Mouse (Mus musculus) thymus, postnatal 14 days (tissue): ENCODE results near the gene Olfr324.

ENCODE experiments used
- DNase-seq: peaks from one replicate; pipeline ENCODE4 v3.0.0; 2021

Gene Olfr324

GRCm38 (mm10) chr11:58594814-58595213 is at the start of gene Olfr324:
Olfr324 (plus strand) TSS chr11:58595114.
- no peak for DNase-seq

GRCm38 (mm10) chr11:58546322-58546721 is 48.6 kb upstream of the Olfr324 start, which contains the start of gene Olfr329-ps:
Olfr329-ps (minus strand) TSS chr11:58546422.
- no peak for DNase-seq

GRCm38 (mm10) chr11:58555536-58555935 is 39.4 kb upstream of the Olfr324 start, which contains the start of gene Olfr328:
Olfr328 (minus strand) TSS chr11:58555636.
- DNase-seq, result no peak

- DNase-seq, result no peak
Measured at GRCm38 (mm10) chr11:58570405-58570804, 24.5 kb upstream of the Olfr324 start, which contains the start of gene Olfr224. Olfr224 (minus strand) TSS chr11:58570553.

- no peak for DNase-seq
Measured at GRCm38 (mm10) chr11:58577430-58577829, 17.5 kb upstream of the Olfr324 start, which contains the start of gene Olfr325. Olfr325 (plus strand) TSS chr11:58577730.

- no peak for DNase-seq
Measured at GRCm38 (mm10) chr11:58578636-58579035, 16.3 kb upstream of the Olfr324 start.

GRCm38 (mm10) chr11:58587898-58588348 is 7.0 kb upstream of the Olfr324 start:
- peak; percentile 38 for DNase-seq

- no peak for DNase-seq
Measured at GRCm38 (mm10) chr11:58588620-58589250, 6.2 kb upstream of the Olfr324 start.

- no peak for DNase-seq
Measured at GRCm38 (mm10) chr11:58597837-58598236, 2.9 kb downstream of the Olfr324 start.

- no peak for DNase-seq
Measured at GRCm38 (mm10) chr11:58602062-58602461, 7.1 kb downstream of the Olfr324 start.

- no peak for DNase-seq
Measured at GRCm38 (mm10) chr11:58602800-58603560, 8.1 kb downstream of the Olfr324 start.

- no peak for DNase-seq
Measured at GRCm38 (mm10) chr11:58604688-58605087, 9.8 kb downstream of the Olfr324 start.

- DNase-seq, result no peak
Measured at GRCm38 (mm10) chr11:58605228-58605627, 10.3 kb downstream of the Olfr324 start.

- DNase-seq, result no peak
Measured at GRCm38 (mm10) chr11:58606177-58606919, 11.4 kb downstream of the Olfr324 start.

- no peak for DNase-seq
Measured at GRCm38 (mm10) chr11:58607030-58607429, 12.1 kb downstream of the Olfr324 start.

- DNase-seq, result no peak
Measured at GRCm38 (mm10) chr11:58613359-58613758, 18.4 kb downstream of the Olfr324 start.

GRCm38 (mm10) chr11:58614526-58614925 is 19.6 kb downstream of the Olfr324 start:
- DNase-seq, result no peak

- no peak for DNase-seq
Measured at GRCm38 (mm10) chr11:58615975-58616374, 21.1 kb downstream of the Olfr324 start, which contains the start of gene 2210407C18Rik. 2210407C18Rik (minus strand) TSS chr11:58616075.

- no peak for DNase-seq
Measured at GRCm38 (mm10) chr11:58618369-58618768, 23.5 kb downstream of the Olfr324 start.

- no peak for DNase-seq
Measured at GRCm38 (mm10) chr11:58618793-58619192, 23.9 kb downstream of the Olfr324 start.

GRCm38 (mm10) chr11:58626146-58626545 is 31.2 kb downstream of the Olfr324 start:
- DNase-seq, result no peak

GRCm38 (mm10) chr11:58630401-58630800 is 35.5 kb downstream of the Olfr324 start, which contains the start of gene Olfr323:
Olfr323 (minus strand) TSS chr11:58630501.
- no peak for DNase-seq

GRCm38 (mm10) chr11:58634878-58635277 is 40.0 kb downstream of the Olfr324 start:
- DNase-seq, result no peak
